Mouse (Mus musculus) right cerebral cortex, postnatal 4 days (tissue): ENCODE measurements around the gene Pex14.

ENCODE experiments used
- DNase-seq: peaks from one replicate; pipeline ENCODE4 v3.0.0-alpha.2; 2022

Gene Pex14

GRCm38 (mm10) chr4:148912826-148913590 lies 186.7 kb downstream of the Pex14 start:
- DNase-seq = no peak

GRCm38 (mm10) chr4:148912134-148912533 lies 187.5 kb downstream of the Pex14 start:
- no peak for DNase-seq
